Mouse (Mus musculus) C2C12 (cell line): ENCODE measurements around the gene BC049715. TPM values are rescaled to one million over a fixed set of nuclear protein-coding genes. Genes with fewer than 3 reads are reported as not detected.
"Not testable (repeated sequence)": the region's sequence is repeated elsewhere in the genome, so short reads cannot be mapped to it uniquely, and the experiment has no call there.

Experiments
- H3K27me3 ChIP-seq: one replicate; pipeline ENCODE4 v1.6.1; 2011; ENCODE audit not compliant: control insufficient read depth, insufficient read depth, insufficient read length
- H3K36me3 ChIP-seq: one replicate; pipeline ENCODE4 v1.6.1; 2011; ENCODE audit not compliant: control insufficient read depth, insufficient read depth
- H3K4me3 ChIP-seq: one replicate; pipeline ENCODE4 v1.5.1; 2011; ENCODE audit warnings: mild to moderate bottlenecking, control low read depth; ENCODE audit not compliant: poor library complexity, insufficient read depth, severe bottlenecking
- H3K79me2 ChIP-seq: one replicate; pipeline ENCODE4 v1.6.1; 2011; ENCODE audit not compliant: control insufficient read depth, insufficient read depth
- H3K79me3 ChIP-seq: one replicate; pipeline ENCODE4 v1.6.1; 2011; ENCODE audit warnings: low read depth, control low read depth
- H3ac ChIP-seq: one replicate; pipeline ENCODE3; 2011; ENCODE audit warnings: low read depth; ENCODE audit not compliant: control insufficient read depth, insufficient read length
- CEBPB ChIP-seq: IDR thresholded peaks from one replicate; pipeline ENCODE4 v1.6.1; 2011; ENCODE audit warnings: low read depth, mild to moderate bottlenecking, control low read depth, moderate library complexity
- CTCF ChIP-seq: IDR thresholded peaks from one replicate; pipeline ENCODE4 v1.5.1; 2011; ENCODE audit not compliant: control insufficient read depth, insufficient read depth, insufficient read length
- FOSL1 ChIP-seq: IDR thresholded peaks from one replicate; pipeline ENCODE4 v1.8.0; 2011; ENCODE audit warnings: mild to moderate bottlenecking, low read length; ENCODE audit not compliant: poor library complexity, insufficient read depth, severe bottlenecking
- MAX ChIP-seq: IDR thresholded peaks from one replicate; pipeline ENCODE4 v1.6.1; 2011; ENCODE audit warnings: mild to moderate bottlenecking, control low read depth
- MYOD1 ChIP-seq: IDR thresholded peaks from one replicate; pipeline ENCODE4 v1.6.1; 2011; ENCODE audit warnings: low read depth; ENCODE audit not compliant: control insufficient read depth, insufficient read length
- MYOG ChIP-seq: IDR thresholded peaks from one replicate; pipeline ENCODE4 v1.6.1; 2011; ENCODE audit not compliant: control insufficient read depth, insufficient read length; ENCODE audit errors: extremely low read depth
- USF1 ChIP-seq: IDR thresholded peaks from one replicate; pipeline ENCODE4 v1.6.1; 2011; ENCODE audit warnings: low read depth, mild to moderate bottlenecking, control low read depth, moderate library complexity
- microRNA-seq: library from miRNA; unstranded; fragments of <30 nt; microRNA quantifications from one replicate; pipeline ENCODE4, GENCODE M21; 2019; ENCODE audit warnings: borderline microRNAs expressed
- polyA plus RNA-seq: library from polyadenylated mRNA; unstranded; fragments of >200 nt; fragmentation: generic; extraction: Trizol; gene quantifications from one replicate; pipeline ENCODE4 v1.2.1, GENCODE M21; 2012; ENCODE audit warnings: missing spikeins

The BC049715 gene
- polyA plus RNA-seq, 1 experiment: 0.13 TPM

DNA sequence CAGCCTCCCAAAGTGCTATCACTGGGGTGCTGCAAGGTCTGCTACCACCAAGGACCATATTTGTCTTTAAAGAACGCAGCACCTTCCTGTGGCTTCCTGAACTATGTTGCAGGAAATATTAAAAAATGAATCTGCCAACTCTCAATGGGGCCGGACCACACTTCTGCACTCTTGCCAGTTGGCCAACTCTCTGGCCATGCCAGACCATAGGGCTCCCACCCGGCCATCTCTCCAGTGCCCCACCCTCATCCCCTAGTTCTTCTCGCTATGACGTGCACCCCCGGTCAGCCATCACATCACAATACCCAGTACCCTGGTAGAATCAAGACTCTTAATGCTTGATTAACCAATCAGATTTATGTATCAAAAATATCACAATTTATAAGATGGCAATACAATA is 56.5 kb downstream of the BC049715 start:
- H3K79me2 ChIP-seq: no peaks in the 10 kb centered on the region
- no peaks in the 10 kb centered on the region for H3K79me3 ChIP-seq
- TF ChIP-seq USF1: no peak
- TF ChIP-seq MYOG: no peak
- no peak for TF ChIP-seq CTCF
- TF ChIP-seq CEBPB: no peak
- TF ChIP-seq MAX: no peak
- TF ChIP-seq MYOD1: no peak
- TF ChIP-seq FOSL1: no peak
- no peaks in the 10 kb centered on the region for H3K27me3 ChIP-seq
- no peaks in the 10 kb centered on the region for H3K36me3 ChIP-seq
- no peak overlapping the region for H3ac ChIP-seq
- H3K4me3 ChIP-seq: no peak overlapping the region

DNA sequence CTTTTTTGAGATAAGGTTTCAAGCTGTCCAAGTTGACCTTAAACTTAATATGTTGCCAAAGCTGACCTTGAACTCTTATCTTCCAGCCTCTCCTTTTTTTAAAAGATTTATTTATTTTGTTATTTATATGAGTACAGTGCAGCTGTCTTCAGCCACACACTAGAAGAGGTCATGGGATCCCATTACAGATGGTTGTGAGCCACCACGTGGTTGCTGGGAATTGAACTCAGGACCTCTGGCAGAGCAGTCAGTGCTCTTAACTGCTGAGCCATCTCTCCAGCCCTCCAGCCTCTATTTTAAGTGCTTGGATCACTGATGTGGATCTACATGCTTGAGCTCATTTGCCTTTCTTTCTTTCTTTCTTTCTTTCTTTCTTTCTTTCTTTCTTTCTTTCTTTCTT is 57.3 kb downstream of the BC049715 start:
- not testable (repeated sequence) for H3ac ChIP-seq, H3K36me3 ChIP-seq, H3K79me3 ChIP-seq, H3K4me3 ChIP-seq, H3K79me2 ChIP-seq, H3K27me3 ChIP-seq

DNA sequence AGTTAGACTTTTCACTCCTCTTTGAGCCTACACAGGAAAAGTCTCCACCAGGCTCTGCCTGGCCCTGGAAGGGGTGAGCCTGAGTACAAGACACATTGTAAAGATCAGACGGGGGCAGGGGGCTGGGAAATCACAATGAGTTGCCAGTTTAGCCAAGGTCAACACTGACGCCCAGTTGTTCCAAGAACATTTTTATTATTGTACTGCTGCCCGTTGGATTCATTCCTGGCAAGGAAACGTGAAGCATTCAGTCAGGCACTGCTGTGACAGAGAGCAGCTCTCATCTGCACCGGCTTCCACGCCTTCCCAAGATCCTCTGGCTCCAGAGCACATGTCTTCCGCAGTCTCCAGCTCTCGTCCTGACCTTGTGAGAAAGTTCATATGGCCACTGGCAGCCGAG is 60.4 kb downstream of the BC049715 start:
- Histone ChIP-seq H3ac (no peak overlapping the region), H3K36me3 (no peaks in the 10 kb centered on the region), H3K27me3 (no peaks in the 10 kb centered on the region), H3K79me3 (no peaks in the 10 kb centered on the region), H3K4me3 (no peak overlapping the region), H3K79me2 (no peaks in the 10 kb centered on the region)
- TF ChIP-seq USF1: no peak
- TF ChIP-seq CEBPB: no peak
- TF ChIP-seq MYOD1: no peak
- TF ChIP-seq CTCF: no peak
- no peak for TF ChIP-seq MAX
- no peak for TF ChIP-seq MYOG
- no peak for TF ChIP-seq FOSL1

DNA sequence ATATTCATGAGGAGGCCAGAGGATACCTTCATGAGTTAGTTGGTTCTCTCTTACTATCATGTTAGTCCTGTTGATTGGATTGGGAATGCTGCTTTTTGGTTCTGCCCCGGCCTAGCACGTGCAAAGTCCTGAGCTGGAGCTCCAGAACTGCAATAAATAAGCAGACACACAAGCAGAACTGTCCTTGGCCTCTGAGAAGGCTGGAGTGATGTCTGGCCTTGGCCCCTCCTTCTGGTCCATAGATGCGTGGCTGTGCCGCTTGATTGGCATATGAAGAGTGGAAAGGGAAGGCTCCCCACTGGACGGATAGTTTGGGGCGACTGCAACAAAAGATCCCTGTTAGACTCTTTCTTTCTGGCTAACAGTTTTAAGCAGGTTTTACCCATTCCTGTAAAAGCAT is 61.6 kb downstream of the BC049715 start:
- H3ac ChIP-seq: no peak overlapping the region
- H3K79me3 ChIP-seq: no peaks in the 10 kb centered on the region
- TF ChIP-seq USF1 (no peak), CEBPB (no peak), MAX (no peak), MYOG (no peak), CTCF (no peak), MYOD1 (no peak), FOSL1 (no peak)
- no peaks in the 10 kb centered on the region for H3K27me3 ChIP-seq
- H3K36me3 ChIP-seq: no peaks in the 10 kb centered on the region
- H3K4me3 ChIP-seq: no peak overlapping the region
- H3K79me2 ChIP-seq: no peaks in the 10 kb centered on the region

DNA sequence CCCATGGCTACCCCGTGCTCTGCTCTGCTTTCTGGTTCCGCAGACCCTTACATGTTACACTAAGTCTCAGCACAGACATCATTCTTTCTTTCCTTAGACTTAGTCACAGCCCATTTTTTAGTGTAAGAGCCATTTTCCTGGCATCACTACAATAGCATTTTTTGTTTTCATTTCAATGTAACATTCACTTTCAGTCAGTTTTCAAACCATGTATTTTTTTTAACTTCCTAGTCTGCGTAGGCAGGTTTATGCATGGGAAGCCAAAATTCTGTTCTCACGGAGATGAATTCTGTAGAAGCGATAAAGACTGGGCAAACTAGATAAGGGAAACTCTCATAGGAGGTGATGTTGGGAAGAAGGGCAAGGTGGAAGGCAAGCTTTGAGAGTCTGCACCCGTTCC is 62.1 kb downstream of the BC049715 start:
- no peaks in the 10 kb centered on the region for H3K79me2 ChIP-seq
- TF ChIP-seq FOSL1: no peak
- no peak for TF ChIP-seq MYOG
- TF ChIP-seq MYOD1: no peak
- no peak for TF ChIP-seq USF1
- no peak for TF ChIP-seq MAX
- TF ChIP-seq CTCF: no peak
- TF ChIP-seq CEBPB: no peak
- H3K36me3 ChIP-seq: no peaks in the 10 kb centered on the region
- H3K4me3 ChIP-seq: no peak overlapping the region
- no peaks in the 10 kb centered on the region for H3K79me3 ChIP-seq
- no peak overlapping the region for H3ac ChIP-seq
- no peaks in the 10 kb centered on the region for H3K27me3 ChIP-seq

Small RNA genes lying within 50 kb of the gene (microRNA-seq; reads per million reads assigned to microRNA genes)
- not detected for gene Gm44364

Other genes starting within 250 kb of the BC049715 start
- gene Plbd1, start 165.7 kb upstream of the BC049715 start, polyA plus RNA-seq: not detected
- gene Gucy2c, start 45.9 kb upstream of the BC049715 start, polyA plus RNA-seq: 0.01 TPM
- gene Hist4h4, start 23.2 kb upstream of the BC049715 start, polyA plus RNA-seq: 0.80 TPM
- 322 TPM for gene H2afj, start 19.4 kb upstream of the BC049715 start, polyA plus RNA-seq
- gene Wbp11, start 607 bp downstream of the BC049715 start, polyA plus RNA-seq: 65.9 TPM
- 0.11 TPM for gene Smco3, start 7.8 kb downstream of the BC049715 start, polyA plus RNA-seq
- not detected for gene Art4, start 30.1 kb downstream of the BC049715 start, polyA plus RNA-seq
- 472 TPM for gene Mgp, start 48.2 kb downstream of the BC049715 start, polyA plus RNA-seq
- gene Erp27, start 94.6 kb downstream of the BC049715 start, polyA plus RNA-seq: 0.04 TPM
- gene Pde6h, start 96.2 kb downstream of the BC049715 start, polyA plus RNA-seq: 0.26 TPM
- gene Arhgdib, start 114.3 kb downstream of the BC049715 start, polyA plus RNA-seq: 101 TPM